Mouse (Mus musculus) right cerebral cortex, adult 2 months (tissue): ENCODE measurements around the gene Yipf4.

Experiments used
- DNase-seq, 2 experiments: peaks; one replicate each; pipeline ENCODE4 v3.0.0; 2021 to 2022; ENCODE audit warnings: low spot score in 2 of 2

The Yipf4 gene

GRCm38 (mm10) chr17:74526117-74526516 lies 36.8 kb downstream of the Yipf4 start:
- DNase-seq: no peak

DNA sequence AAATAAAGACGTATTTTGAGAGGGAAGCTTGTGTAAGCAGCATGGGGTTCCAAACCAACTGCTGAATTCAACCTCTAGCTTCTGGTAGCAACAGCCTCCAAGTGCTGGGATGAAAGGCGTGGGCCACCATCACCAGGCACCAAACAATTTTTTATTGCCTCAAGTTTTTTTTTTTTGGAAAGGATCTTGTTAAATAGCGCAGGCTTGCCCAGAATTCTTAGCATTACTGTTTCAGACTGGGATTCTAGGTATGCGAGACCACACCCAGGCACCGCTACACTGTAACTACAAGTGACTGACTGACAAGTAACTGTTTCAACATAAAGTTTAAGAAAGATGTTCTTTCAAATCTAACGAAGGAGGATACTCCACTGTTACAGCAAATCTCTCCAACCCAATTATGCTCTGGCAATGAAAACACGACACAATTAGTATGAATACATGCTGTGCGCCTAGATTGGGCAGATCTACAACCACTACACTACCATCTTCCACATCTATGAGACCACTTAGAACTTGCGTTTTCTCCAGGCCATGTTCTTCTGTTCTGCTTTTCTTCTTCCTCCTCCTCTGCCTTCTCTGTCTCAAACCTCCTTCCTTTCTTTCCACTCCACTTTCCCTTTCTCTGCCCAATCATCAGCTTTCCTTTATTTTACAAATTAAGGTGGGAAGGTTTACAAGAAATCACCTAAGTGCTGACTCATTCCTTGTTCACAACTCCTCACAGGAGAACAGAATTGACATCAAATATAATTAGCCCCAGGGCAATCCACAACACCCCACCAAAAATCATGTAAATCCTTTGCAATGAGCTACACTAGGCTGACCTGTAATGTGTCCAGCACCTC lies 37.7 kb downstream of the Yipf4 start:
- DNase-seq: peak in 1 of 2 experiments; percentile 13

- DNase-seq: peak; percentile 99 to 100
Observed at GRCm38 (mm10) chr17:74527729-74528607, 38.7 kb downstream of the Yipf4 start, which contains the start of gene Birc6. Birc6 (plus strand) TSS chr17:74528295.

- peak in 1 of 2 experiments; percentile 20 for DNase-seq
Observed at GRCm38 (mm10) chr17:74528648-74529532, 39.6 kb downstream of the Yipf4 start.

- DNase-seq: no peak
Observed at GRCm38 (mm10) chr17:74529533-74529824, 40.2 kb downstream of the Yipf4 start.

DNA sequence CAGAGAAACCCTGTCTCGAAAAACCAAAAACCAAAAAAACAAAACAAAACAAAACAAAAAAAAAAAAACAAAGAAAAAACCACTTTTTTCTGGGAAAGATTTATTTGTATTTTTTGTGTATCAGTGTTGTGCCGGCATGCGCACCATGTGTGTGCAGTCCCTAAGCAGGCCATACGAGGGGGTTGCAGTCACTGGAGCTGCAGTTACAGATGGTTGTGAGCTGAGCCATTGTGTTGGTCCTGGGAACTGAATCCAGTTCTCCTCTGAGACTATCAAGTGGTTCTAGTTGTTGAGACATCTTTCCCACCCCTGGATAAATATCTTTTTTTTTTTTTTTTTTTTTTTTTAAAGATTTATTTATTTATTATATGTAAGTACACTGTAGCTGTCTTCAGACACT lies 45.7 kb downstream of the Yipf4 start:
- DNase-seq: no peak

DNA sequence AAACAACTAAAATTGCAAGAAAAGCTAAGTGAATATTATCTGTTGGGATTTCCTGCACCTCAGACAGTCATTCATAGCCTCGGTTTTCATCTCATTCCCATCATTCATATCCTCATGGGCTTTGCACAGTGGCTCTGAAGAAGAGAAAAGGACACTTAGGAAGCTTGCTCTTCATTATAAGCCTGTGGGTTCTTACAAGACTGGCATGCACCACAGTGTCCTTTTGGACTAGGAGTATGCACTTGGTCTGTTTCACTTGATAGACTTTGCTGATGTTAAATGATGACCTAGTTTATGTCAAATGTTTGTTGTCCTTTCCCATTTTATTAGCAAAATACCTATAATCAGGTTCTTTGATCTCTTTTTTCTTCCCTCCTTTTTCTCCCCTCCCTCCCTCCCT lies 48.2 kb downstream of the Yipf4 start:
- no peak for DNase-seq

DNA sequence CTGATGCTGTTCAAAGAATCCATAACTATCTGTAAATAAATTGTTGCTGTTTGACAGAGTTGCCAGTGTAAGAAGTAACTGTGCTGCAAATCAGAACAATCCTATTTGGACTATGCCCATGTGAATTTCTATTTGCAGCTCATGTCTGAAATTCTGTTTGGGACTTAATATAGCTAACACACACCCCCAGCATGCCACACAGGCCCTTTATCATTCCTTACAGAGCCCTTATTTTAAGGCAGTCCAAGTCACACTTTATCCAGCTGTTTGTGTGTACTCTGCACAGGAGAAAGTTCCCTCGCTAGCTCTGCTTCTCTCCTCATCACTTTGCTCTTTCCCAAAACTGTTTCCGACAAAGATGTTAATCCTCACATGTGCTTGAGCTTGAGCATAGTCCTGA lies 54.3 kb downstream of the Yipf4 start:
- no peak for DNase-seq
